Mouse (Mus musculus): ENCODE results near the gene AC140267.1.

- no peak for TF ChIP-seq CTCF (IDR thresholded peaks at IDR 0.05; ENCODE audit: low read depth, low read length)
- TF ChIP-seq EP300 (IDR thresholded peaks at IDR 0.05; ENCODE audit: insufficient read depth, low read depth, low read length), result no peak
- no peak for TF ChIP-seq POLR2A (IDR thresholded peaks at IDR 0.05; ENCODE audit: insufficient read depth, low read length)
These were observed 42.0 kb downstream of the AC140267.1 start for GRCm38 (mm10) chr15:80277625-80278024.
